Mouse (Mus musculus) heart, embryonic 16.5 days (tissue): ENCODE data around the gene Acy3. TPM values are rescaled to one million over a fixed set of nuclear protein-coding genes. Genes with fewer than 3 reads are reported as not detected.

Source experiments
- ATAC-seq: fragments of 200-750 bp; cut with Nextera tagmentation; replicated peaks from 2 replicates; pipeline ENCODE4 v1.8.0; 2017; ENCODE audit warnings: moderate number of reproducible peaks; ENCODE audit not compliant: insufficient read depth, low FRiP score; ENCODE audit errors: extremely low read depth
- H3K27ac ChIP-seq: fragments of 300-500 bp; sonication (generic); 2 replicates; pipeline ENCODE4 v1.5.1; 2014; ENCODE audit warnings: mild to moderate bottlenecking, low read length, control low read depth, moderate library complexity
- H3K27me3 ChIP-seq: fragments of 300-500 bp; sonication (generic); 2 replicates; pipeline ENCODE4 v1.6.1; 2014; ENCODE audit warnings: low read length, mixed read lengths; ENCODE audit not compliant: control insufficient read depth, insufficient read depth
- H3K36me3 ChIP-seq: fragments of 300-500 bp; sonication (generic); 2 replicates; pipeline ENCODE4 v1.6.1; 2014; ENCODE audit not compliant: control insufficient read depth, insufficient read depth
- H3K4me1 ChIP-seq: fragments of 300-500 bp; sonication (generic); 2 replicates; pipeline ENCODE4 v1.6.1; 2014; ENCODE audit warnings: low read length, mixed read lengths; ENCODE audit not compliant: control insufficient read depth, insufficient read depth
- H3K4me2 ChIP-seq: fragments of 300-500 bp; sonication (generic); 2 replicates; pipeline ENCODE4 v1.6.1; 2014; ENCODE audit warnings: low read depth, mild to moderate bottlenecking, control low read depth, low read length
- H3K4me3 ChIP-seq: fragments of 300-500 bp; sonication (generic); 2 replicates; pipeline ENCODE4 v1.5.1; 2014; ENCODE audit warnings: mild to moderate bottlenecking, control low read depth, low read length
- H3K9ac ChIP-seq: fragments of 300-500 bp; sonication (generic); 2 replicates; pipeline ENCODE4 v1.6.1; 2014; ENCODE audit warnings: low read length, control low read depth
- H3K9me3 ChIP-seq: fragments of 300-500 bp; sonication (generic); replicated peaks from 2 replicates; pipeline ENCODE4 v1.6.1; 2016; ENCODE audit warnings: low read length; ENCODE audit not compliant: control insufficient read depth
- WGBS: fragments of 180-500 bp; shearing (Covaris S2); extraction: QIAGEN DNeasy Blood & Tissue Kit; methylation state at CpG from one replicate; pipeline ENCODE4 v1.1.7; 2014; 5-methylcytosine and 5-hydroxymethylcytosine counted together
- polyA plus RNA-seq: library from polyadenylated mRNA; unstranded; fragments of >200 nt; fragmentation: Nextera tagmentation; extraction: Ambion mirVana; gene quantifications from 2 replicates; pipeline ENCODE4 v1.2.1, GENCODE M21; 2015

The Acy3 gene
- polyA plus RNA-seq, 1 experiment from 2014 or later, result 13.0 TPM

DNA sequence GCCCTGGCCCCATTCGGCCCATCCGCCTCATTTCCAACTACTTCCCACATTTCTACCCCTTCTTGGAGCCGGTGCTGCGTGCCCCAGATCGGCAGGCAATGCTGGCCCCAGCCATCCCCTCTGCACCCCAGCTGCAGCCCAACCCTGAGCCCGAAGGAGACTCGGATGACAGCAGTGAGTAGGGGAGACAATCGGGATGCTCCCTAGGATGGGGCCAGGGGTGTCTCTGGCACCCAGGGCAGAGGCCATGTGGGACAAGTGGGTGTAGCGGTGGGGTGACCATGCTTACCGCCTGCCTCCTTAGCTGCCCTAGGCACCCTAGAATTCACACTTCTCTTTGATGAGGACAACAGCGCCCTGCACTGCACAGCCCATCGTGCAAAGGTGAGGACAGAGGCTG, 17.3 kb downstream of the Acy3 start:
- Histone ChIP-seq H3K36me3 (peaks cover 23% of the 10 kb centered on the region), H3K4me3 (peak overlapping the region; percentile 40), H3K4me1 (peaks cover 51% of the 10 kb centered on the region), H3K9me3 (no peaks in the 10 kb centered on the region), H3K9ac (peak overlapping the region; percentile 78), H3K27ac (peak overlapping the region; percentile 99), H3K27me3 (no peaks in the 10 kb centered on the region), H3K4me2 (peak overlapping the region; percentile 65)
- ATAC-seq, result no peak
- 68% methylated on average over 12 of the region's 12 CpGs for WGBS

- ATAC-seq, result no peak
- Histone ChIP-seq H3K27me3 (no peaks in the 10 kb centered on the region), H3K4me2 (peak overlapping the region; percentile 65), H3K9ac (peak overlapping the region; percentile 39), H3K4me1 (peaks cover 51% of the 10 kb centered on the region), H3K36me3 (peaks cover 29% of the 10 kb centered on the region), H3K4me3 (peak overlapping the region; percentile 40), H3K27ac (peak overlapping the region; percentile 47; the same call in 1 of the 2 replicates), H3K9me3 (no peaks in the 10 kb centered on the region)
- WGBS, result 72% methylated on average over 15 of the region's 15 CpGs
Observed at GRCm38 (mm10) chr19:4004331-4004730, 18.0 kb downstream of the Acy3 start.

DNA sequence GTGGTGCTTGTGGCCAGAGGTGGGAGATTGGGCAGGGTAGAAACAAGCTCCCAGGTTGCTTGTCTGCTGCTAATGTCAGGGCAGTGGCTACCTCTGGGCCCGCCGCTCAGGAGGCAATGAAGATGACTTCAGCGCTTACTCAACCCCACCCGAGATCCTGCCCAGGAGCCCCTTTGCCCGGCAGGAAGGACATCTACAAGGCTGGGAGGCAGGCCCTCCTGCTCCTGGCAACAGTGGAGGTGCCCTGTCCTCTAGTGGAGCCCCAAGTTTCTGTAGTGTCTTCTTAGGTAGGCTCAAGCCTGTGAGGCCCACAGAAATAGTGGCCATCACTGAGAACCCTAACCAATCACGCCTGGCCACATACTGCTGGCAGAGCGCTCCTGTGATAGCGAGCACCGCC, 18.7 kb downstream of the Acy3 start:
- Histone ChIP-seq H3K9ac (peak overlapping the region; percentile 39), H3K36me3 (peaks cover 35% of the 10 kb centered on the region), H3K4me3 (no peak overlapping the region), H3K27ac (peak overlapping the region; percentile 47), H3K4me1 (peaks cover 45% of the 10 kb centered on the region), H3K27me3 (no peaks in the 10 kb centered on the region), H3K4me2 (peak overlapping the region; percentile 34; the same call in 1 of the 2 replicates), H3K9me3 (no peaks in the 10 kb centered on the region)
- ATAC-seq, result no peak
- 69% methylated on average over 9 of the region's 9 CpGs for WGBS

DNA sequence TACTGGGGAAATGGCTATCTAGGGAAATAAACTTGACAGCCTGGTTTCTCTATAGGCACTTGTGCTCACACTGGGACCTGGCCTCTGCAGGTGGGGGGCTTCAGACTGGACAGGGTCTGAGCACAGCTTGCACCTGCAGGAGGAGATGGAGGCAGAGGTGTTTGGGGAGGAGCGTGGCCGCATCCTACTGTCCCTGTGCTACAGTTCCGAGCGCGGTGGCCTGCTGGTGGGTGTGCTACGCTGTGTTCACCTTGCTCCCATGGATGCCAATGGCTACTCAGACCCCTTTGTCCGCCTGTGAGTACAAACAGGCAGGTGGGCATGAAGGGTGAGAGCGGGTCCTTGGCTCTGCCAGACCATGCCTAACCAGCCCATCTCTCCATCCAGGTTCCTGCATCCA, 19.6 kb downstream of the Acy3 start:
- H3K4me1 ChIP-seq, result peaks cover 45% of the 10 kb centered on the region
- H3K4me3 ChIP-seq, result no peak overlapping the region
- H3K27ac ChIP-seq, result no peak overlapping the region
- H3K36me3 ChIP-seq, result peaks cover 41% of the 10 kb centered on the region
- H3K4me2 ChIP-seq, result no peak overlapping the region
- no peaks in the 10 kb centered on the region for H3K9me3 ChIP-seq
- no peak for ATAC-seq
- WGBS, result 96% methylated on average over 8 of the region's 8 CpGs
- no peak overlapping the region for H3K9ac ChIP-seq
- no peaks in the 10 kb centered on the region for H3K27me3 ChIP-seq

- Histone ChIP-seq H3K4me1 (peaks cover 15% of the 10 kb centered on the region), H3K27me3 (no peaks in the 10 kb centered on the region), H3K4me3 (no peak overlapping the region), H3K27ac (no peak overlapping the region), H3K9ac (no peak overlapping the region), H3K4me2 (peak overlapping the region; percentile 69; the same call in 1 of the 2 replicates), H3K9me3 (no peaks in the 10 kb centered on the region), H3K36me3 (peaks cover 44% of the 10 kb centered on the region)
- no peak for ATAC-seq
- 95% methylated on average over 5 of the region's 5 CpGs for WGBS
Observed at GRCm38 (mm10) chr19:4011086-4011485, 24.7 kb downstream of the Acy3 start.

- H3K27me3 ChIP-seq, result no peaks in the 10 kb centered on the region
- peak within 1 kb of the TSS; percentile 91 for H3K4me3 ChIP-seq
- H3K9me3 ChIP-seq, result no peaks in the 10 kb centered on the region
- peak within 1 kb of the TSS; percentile 89 for H3K27ac ChIP-seq
- peaks cover 15% of the 10 kb centered on the region for H3K4me1 ChIP-seq
- peak within 1 kb of the TSS; percentile 69 for H3K4me2 ChIP-seq
- under 1% methylated on average over 45 of the region's 45 CpGs for WGBS
- peak; percentile 99 for ATAC-seq
- peak within 1 kb of the TSS; percentile 92 for H3K9ac ChIP-seq
- H3K36me3 ChIP-seq, result peaks cover 30% of the 10 kb centered on the region
Observed at GRCm38 (mm10) chr19:4012432-4013022, 26.2 kb downstream of the Acy3 start, which contains the start of gene Ndufv1. Gene Ndufv1, minus strand, starts transcription at chr19:4012806.

DNA sequence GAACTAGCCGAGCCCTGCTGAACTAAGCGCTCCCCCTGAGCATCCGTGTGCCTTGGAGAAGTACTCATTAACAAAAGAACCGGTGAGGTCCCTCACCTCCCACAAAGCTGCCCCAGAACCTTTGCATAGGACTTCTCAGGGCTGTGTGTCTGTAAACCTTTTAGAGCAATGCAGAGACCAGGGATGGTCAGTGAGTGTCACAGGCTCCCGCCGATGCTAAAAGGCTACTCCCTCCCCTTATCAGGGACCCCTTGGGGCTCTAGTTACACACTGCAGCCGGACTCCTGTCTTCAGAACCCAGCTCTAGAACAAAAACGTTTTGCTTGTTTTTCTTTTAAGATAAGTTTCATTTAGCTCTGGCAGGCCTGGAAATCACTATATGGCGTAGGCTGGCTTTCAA, 26.7 kb downstream of the Acy3 start:
- peak overlapping the region; percentile 71 for H3K9ac ChIP-seq
- peak overlapping the region; percentile 63 for H3K4me2 ChIP-seq
- no peaks in the 10 kb centered on the region for H3K9me3 ChIP-seq
- WGBS, result 8% methylated on average over 9 of the region's 9 CpGs
- peak overlapping the region; percentile 91 for H3K4me3 ChIP-seq
- H3K27me3 ChIP-seq, result no peaks in the 10 kb centered on the region
- peaks cover 15% of the 10 kb centered on the region for H3K4me1 ChIP-seq
- no peak for ATAC-seq
- 0 out of 2 replicates have a peak overlapping the region, but pooled peaks have one; percentile 40 for H3K27ac ChIP-seq
- H3K36me3 ChIP-seq, result peaks cover 25% of the 10 kb centered on the region

DNA sequence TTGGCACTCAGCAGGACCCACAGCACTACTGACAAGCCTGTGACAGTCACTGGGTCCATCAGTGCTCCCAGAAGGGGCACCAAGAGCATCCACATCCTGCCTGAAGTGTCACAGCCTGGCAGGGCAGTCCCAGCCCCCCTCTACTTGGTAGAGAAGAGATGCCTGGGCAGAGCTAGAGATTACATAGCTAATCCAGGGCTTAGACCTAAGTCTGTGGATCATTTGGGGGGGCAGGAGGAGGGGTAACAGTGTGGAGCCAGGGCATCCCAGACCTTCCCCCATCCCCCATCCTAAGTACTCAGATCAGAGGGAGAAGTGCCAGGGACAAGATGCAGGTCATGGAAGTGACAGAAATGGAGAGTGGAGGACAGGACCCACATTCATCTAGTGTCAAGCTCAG, 28.4 kb downstream of the Acy3 start:
- ATAC-seq, result no peak
- Histone ChIP-seq H3K4me3 (no peak overlapping the region), H3K4me2 (no peak overlapping the region), H3K4me1 (peaks cover 18% of the 10 kb centered on the region), H3K36me3 (peaks cover 12% of the 10 kb centered on the region), H3K9me3 (no peaks in the 10 kb centered on the region), H3K27ac (no peak overlapping the region), H3K27me3 (no peaks in the 10 kb centered on the region), H3K9ac (no peak overlapping the region)

GRCm38 (mm10) chr19:4015635-4016034, 29.3 kb downstream of the Acy3 start:
- no peak for ATAC-seq
- Histone ChIP-seq H3K27me3 (no peaks in the 10 kb centered on the region), H3K9me3 (no peaks in the 10 kb centered on the region), H3K4me1 (peaks cover 18% of the 10 kb centered on the region), H3K4me3 (no peak overlapping the region), H3K36me3 (peaks cover 6% of the 10 kb centered on the region), H3K9ac (no peak overlapping the region), H3K27ac (no peak overlapping the region), H3K4me2 (no peak overlapping the region)
- 53% methylated on average over 5 of the region's 5 CpGs for WGBS
